Mouse (Mus musculus) granulocyte monocyte progenitor cell, adult 5-6 weeks (primary cell): ENCODE measurements around the gene Trim7. TPM values are rescaled to one million over a fixed set of nuclear protein-coding genes. Genes with fewer than 3 reads are reported as not detected.
"Not testable (repeated sequence)": the region's sequence is repeated elsewhere in the genome, so short reads cannot be mapped to it uniquely, and the experiment has no call there.

Experiments used
- ATAC-seq: replicated peaks from 2 replicates; pipeline ENCODE4 v1.8.0; 2016; ENCODE audit warnings: mild to moderate bottlenecking, moderate TSS enrichment, inconsistent platforms; ENCODE audit not compliant: poor library complexity, severe bottlenecking
- total RNA-seq, 2 experiments: library from RNA; stranded (forward) in 1 of 2; stranded (reverse) in 1 of 2; fragments of 200-712, 200-1000 nt in 1 of 2; fragments of >200 nt in 1 of 2; fragmentation: Nextera tagmentation in 1 of 2; gene quantifications; 2 replicates each; pipeline ENCODE4 v1.2.3; 2014 to 2017

Trim7 gene
- total RNA-seq (2014; fragmentation: Nextera tagmentation) (not detected in 2 replicates), total RNA-seq (2017) (0.30 and 0.41 TPM in 2 replicates)

GRCm38 (mm10) chr11:48825979-48826751 lies at the start of gene Trim7, which contains the start of gene Gm12184:
Gene Trim7 (plus strand): TSS chr11:48826140.
Gene Gm12184 (minus strand): TSS chr11:48826655.
- peak; percentile 50 for ATAC-seq

- ATAC-seq, result peak; percentile 65
Observed at GRCm38 (mm10) chr11:48776664-48777063, 49.3 kb upstream of the Trim7 start.

GRCm38 (mm10) chr11:48777303-48777702 lies 48.6 kb upstream of the Trim7 start:
- no peak for ATAC-seq

GRCm38 (mm10) chr11:48779450-48779849 lies 46.5 kb upstream of the Trim7 start:
- ATAC-seq, result peak; percentile 53

- no peak for ATAC-seq
Observed at GRCm38 (mm10) chr11:48782243-48782642, 43.7 kb upstream of the Trim7 start.

GRCm38 (mm10) chr11:48787455-48788211 lies 38.3 kb upstream of the Trim7 start:
- ATAC-seq, result peak; percentile 93

GRCm38 (mm10) chr11:48788311-48789089 lies 37.4 kb upstream of the Trim7 start:
- peak; percentile 49 for ATAC-seq

GRCm38 (mm10) chr11:48789215-48789614 lies 36.7 kb upstream of the Trim7 start:
- ATAC-seq, result no peak

GRCm38 (mm10) chr11:48789973-48790823 lies 35.7 kb upstream of the Trim7 start:
- ATAC-seq, result peak; percentile 70

- no peak for ATAC-seq
Observed at GRCm38 (mm10) chr11:48790946-48791345, 35.0 kb upstream of the Trim7 start.

GRCm38 (mm10) chr11:48791894-48792293 lies 34.0 kb upstream of the Trim7 start:
- ATAC-seq, result not testable (repeated sequence)

- ATAC-seq, result no peak
Observed at GRCm38 (mm10) chr11:48793184-48793583, 32.8 kb upstream of the Trim7 start.

- ATAC-seq, result no peak
Observed at GRCm38 (mm10) chr11:48795221-48795620, 30.7 kb upstream of the Trim7 start.

- ATAC-seq, result no peak
Observed at GRCm38 (mm10) chr11:48796290-48796689, 29.6 kb upstream of the Trim7 start.

GRCm38 (mm10) chr11:48797287-48797686 lies 28.7 kb upstream of the Trim7 start:
- ATAC-seq, result no peak

- no peak for ATAC-seq
Observed at GRCm38 (mm10) chr11:48798308-48798707, 27.6 kb upstream of the Trim7 start.

GRCm38 (mm10) chr11:48798984-48799920 lies 26.7 kb upstream of the Trim7 start:
- peak; percentile 10; the same call in 1 of the 2 replicates for ATAC-seq

- peak; percentile 80 for ATAC-seq
Observed at GRCm38 (mm10) chr11:48799921-48800701, 25.8 kb upstream of the Trim7 start, which contains the start of gene Rack1. Gene Rack1 (plus strand): TSS chr11:48800332.
